Mouse (Mus musculus): Measurements from ENCODE around the gene Bcl10.
"Not testable (repeated sequence)": the region's sequence is repeated elsewhere in the genome, so short reads cannot be mapped to it uniquely, and the experiment has no call there.

Bcl10 gene

GRCm38 (mm10) chr3:145951287-145952165 is 28.9 kb downstream of the Bcl10 start:
- DNase-seq, result no peak

GRCm38 (mm10) chr3:145952945-145953344 is 30.3 kb downstream of the Bcl10 start:
- no peak for DNase-seq

DNA sequence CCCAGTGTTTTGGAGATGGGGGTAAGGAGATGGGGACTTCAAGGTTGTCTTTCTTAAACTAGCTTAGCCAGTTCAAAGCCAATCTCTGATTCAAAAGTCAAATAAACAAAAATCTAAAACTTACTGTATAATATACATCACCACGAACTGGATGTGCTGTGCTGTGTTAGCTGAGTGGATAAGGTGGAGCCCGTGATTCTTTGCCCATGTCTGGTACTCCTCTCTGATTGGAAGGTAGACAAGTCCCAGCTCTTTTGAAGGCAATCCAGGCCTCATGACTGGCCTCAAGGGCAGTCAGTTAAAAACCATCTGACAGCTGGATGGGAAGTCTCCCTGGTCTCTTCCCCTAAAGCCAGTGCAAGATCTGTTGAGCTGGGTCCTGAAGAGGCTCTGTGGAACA is 30.8 kb downstream of the Bcl10 start:
- no peak for DNase-seq

GRCm38 (mm10) chr3:145959824-145960223 is 37.2 kb downstream of the Bcl10 start:
- no peak for DNase-seq

- peak; percentile 45 for DNase-seq
These were observed 39.8 kb downstream of the Bcl10 start for GRCm38 (mm10) chr3:145962411-145962810.

DNA sequence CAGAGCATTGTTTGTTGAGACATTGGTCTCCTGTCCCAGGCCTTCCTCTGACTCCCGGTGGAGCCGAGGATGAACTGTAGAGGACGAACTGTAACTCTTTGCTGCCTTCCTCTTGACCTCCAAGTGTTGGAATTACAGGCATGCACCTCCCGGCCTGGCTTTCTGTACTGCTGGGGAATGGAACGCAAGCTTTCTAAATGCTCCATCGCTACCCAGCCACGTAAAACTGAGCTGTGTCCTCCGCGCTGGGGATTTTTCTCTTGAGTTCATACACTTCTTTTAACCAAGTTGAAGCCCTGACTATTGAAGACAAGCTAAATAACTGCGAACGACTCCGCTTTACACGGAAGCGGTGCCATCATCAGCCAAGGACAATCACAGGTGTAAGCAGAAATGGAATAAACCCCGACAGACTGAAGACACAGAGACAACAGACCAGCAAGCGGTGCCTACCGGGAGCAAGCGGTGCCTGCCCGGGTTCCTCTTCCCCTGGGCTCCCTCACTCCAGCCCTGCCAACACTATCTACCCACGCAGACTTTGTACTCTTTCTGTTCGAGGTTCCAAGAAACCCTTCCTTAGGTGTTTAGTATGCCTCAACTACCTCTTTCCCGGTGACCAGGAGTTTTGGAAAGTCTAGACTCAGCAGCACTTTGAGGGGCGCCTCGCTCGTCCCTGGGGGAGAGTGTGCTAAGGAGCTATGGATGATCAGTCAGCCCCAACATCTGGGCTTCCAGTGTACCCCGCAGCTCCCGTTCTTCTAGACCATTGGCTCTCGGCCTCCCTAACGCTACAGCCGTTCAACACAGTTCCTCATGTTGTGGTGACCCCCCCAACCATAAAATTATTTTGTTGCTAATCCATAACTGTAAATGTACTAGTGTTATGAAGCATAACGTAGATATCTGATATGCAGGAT is 40.8 kb downstream of the Bcl10 start:
- peak; percentile 60 for DNase-seq

DNA sequence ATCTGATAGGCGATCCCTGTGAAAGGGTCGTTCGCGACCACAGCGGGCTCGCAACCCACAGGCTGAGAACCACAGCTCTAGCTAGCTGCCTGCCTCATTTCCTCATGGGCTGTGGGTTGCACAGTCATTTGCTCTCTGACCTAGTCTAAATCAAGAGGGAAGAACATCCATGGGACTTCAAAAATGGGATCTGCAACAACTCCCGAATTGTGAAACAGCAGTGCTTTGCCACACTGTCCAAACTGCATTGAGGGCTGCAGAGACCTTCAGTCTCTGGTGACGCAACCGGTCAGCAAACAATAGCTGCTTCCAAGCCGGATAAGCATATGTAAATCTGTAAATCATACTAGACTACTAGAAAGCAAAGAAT is 41.4 kb downstream of the Bcl10 start:
- DNase-seq, result no peak

- peak; percentile 73 for DNase-seq
These were observed 41.9 kb downstream of the Bcl10 start for GRCm38 (mm10) chr3:145964473-145964872.

DNA sequence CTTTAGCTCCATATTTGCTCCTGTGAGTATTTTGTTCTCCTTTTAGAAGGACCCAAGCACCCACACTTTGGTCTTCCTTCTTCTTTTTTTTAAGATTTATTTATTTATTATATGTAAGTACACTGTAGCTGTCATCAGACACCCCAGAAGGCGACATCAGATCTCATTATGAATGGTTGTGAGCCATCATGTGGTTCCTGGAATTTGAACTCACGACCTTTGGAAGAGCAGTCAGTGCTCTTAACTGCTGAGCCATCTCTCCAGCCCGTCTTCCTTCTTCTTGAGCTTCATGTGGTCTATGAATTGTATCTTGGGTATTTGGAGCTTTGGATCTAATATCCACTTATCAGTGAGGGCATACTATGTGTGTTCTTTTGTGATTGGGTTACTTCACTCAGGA is 43.0 kb downstream of the Bcl10 start:
- DNase-seq, result not testable (repeated sequence)

DNA sequence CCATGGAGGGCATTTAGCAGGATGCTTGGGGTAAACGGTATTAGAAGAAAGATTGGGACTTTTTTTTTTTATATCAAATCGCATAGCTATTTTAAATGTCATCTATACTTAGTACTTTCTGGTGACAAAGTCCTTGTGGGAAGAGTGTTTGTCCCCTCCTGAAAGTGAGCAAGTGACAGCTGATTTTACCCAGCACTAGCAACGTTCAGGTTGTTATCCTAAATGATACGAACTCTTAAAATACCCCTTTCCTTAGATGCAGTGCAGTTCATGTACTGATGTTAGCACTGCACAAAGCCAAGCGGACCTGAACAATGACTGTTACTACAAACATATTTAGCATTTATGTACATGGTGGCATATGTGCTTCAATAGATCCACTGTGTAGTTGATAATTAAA is 44.2 kb downstream of the Bcl10 start:
- DNase-seq, result no peak

GRCm38 (mm10) chr3:145969031-145969501 is 46.5 kb downstream of the Bcl10 start:
- peak; percentile 65 for DNase-seq

DNA sequence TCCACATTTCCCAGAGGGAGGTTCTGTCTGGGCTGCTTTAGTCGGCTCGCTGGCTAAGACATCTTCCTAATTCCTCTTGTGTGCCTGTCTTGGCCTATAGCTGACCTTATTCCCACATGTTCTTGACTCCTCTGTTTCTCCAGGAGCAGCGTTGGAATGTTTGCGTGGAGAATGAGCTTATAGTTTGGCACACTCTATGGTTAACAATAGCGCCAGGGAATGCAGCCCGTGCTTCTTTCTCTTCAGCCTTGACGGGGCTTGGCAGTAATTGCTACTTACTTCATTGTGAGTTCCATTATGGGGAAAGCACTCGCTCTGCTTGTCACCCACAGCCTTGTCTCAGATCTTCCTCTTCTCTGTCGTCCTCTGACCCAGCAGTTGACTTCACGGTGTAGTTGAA is 48.9 kb downstream of the Bcl10 start:
- no peak for DNase-seq

DNA sequence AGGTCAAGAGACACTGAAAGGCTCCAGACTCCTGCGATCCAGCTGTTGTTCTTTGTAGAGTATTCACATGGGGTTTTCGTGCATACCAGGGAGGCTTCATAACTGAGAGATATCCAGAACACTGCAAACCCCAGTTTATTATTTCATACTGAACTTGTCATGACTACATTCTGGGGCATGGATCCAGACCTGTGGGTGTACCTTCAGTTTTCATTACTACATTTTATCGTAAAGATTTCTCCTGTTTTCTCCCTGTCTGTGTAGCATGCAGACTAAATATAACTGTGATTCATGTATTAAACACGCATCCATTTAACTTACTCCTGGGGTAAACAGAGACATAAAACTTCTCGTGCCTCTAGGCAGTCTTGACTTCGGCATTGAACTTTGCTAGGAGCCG is 52.4 kb downstream of the Bcl10 start:
- DNase-seq, result no peak

Measured in kidney, postnatal 10 days (tissue).